Mouse (Mus musculus): ENCODE measurements around the gene Notch1. TPM values are rescaled to one million over a fixed set of nuclear protein-coding genes. Genes with fewer than 3 reads are reported as not detected.

The Notch1 gene
- polyA plus RNA-seq, 1 experiment, result 0.01 TPM

GRCm38 (mm10) chr2:26496451-26496850 lies 20.0 kb downstream of the Notch1 start:
- TF ChIP-seq GATA1 (IDR thresholded peaks at IDR 0.05; ENCODE audit: low read length), result no peak

- TF ChIP-seq GATA1 (IDR thresholded peaks at IDR 0.05; ENCODE audit: low read length), result no peak
Observed at GRCm38 (mm10) chr2:26495701-26496100, 20.8 kb downstream of the Notch1 start.

- TF ChIP-seq GATA1 (IDR thresholded peaks at IDR 0.05; ENCODE audit: low read length), result no peak
Observed at GRCm38 (mm10) chr2:26494991-26495390, 21.5 kb downstream of the Notch1 start.

- TF ChIP-seq GATA1 (IDR thresholded peaks at IDR 0.05; ENCODE audit: low read length), result no peak
Observed at GRCm38 (mm10) chr2:26494396-26494795, 22.1 kb downstream of the Notch1 start.

GRCm38 (mm10) chr2:26493021-26493781 lies 23.3 kb downstream of the Notch1 start:
- no peak for TF ChIP-seq GATA1 (IDR thresholded peaks at IDR 0.05; ENCODE audit: low read length)

- no peak for TF ChIP-seq GATA1 (IDR thresholded peaks at IDR 0.05; ENCODE audit: low read length)
Observed at GRCm38 (mm10) chr2:26490760-26491301, 25.6 kb downstream of the Notch1 start.

- no peak for TF ChIP-seq GATA1 (IDR thresholded peaks at IDR 0.05; ENCODE audit: low read length)
Observed at GRCm38 (mm10) chr2:26488535-26489135, 27.8 kb downstream of the Notch1 start.

GRCm38 (mm10) chr2:26487322-26488021 lies 29.0 kb downstream of the Notch1 start:
- no peak for TF ChIP-seq GATA1 (IDR thresholded peaks at IDR 0.05; ENCODE audit: low read length)

GRCm38 (mm10) chr2:26486835-26487321 lies 29.6 kb downstream of the Notch1 start:
- no peak for TF ChIP-seq GATA1 (IDR thresholded peaks at IDR 0.05; ENCODE audit: low read length)

- TF ChIP-seq GATA1 (IDR thresholded peaks at IDR 0.05; ENCODE audit: low read length), result no peak
Observed at GRCm38 (mm10) chr2:26486264-26486810, 30.1 kb downstream of the Notch1 start.

- TF ChIP-seq GATA1 (IDR thresholded peaks at IDR 0.05; ENCODE audit: low read length), result no peak
Observed at GRCm38 (mm10) chr2:26485710-26486109, 30.8 kb downstream of the Notch1 start.

GRCm38 (mm10) chr2:26485278-26485677 lies 31.2 kb downstream of the Notch1 start:
- TF ChIP-seq GATA1 (IDR thresholded peaks at IDR 0.05; ENCODE audit: low read length), result no peak

GRCm38 (mm10) chr2:26484169-26484568 lies 32.3 kb downstream of the Notch1 start:
- no peak for TF ChIP-seq GATA1 (IDR thresholded peaks at IDR 0.05; ENCODE audit: low read length)

GRCm38 (mm10) chr2:26483230-26483869 lies 33.1 kb downstream of the Notch1 start:
- no peak for TF ChIP-seq GATA1 (IDR thresholded peaks at IDR 0.05; ENCODE audit: low read length)

GRCm38 (mm10) chr2:26482824-26483223 lies 33.6 kb downstream of the Notch1 start:
- no peak for TF ChIP-seq GATA1 (IDR thresholded peaks at IDR 0.05; ENCODE audit: low read length)

Measured in G1E-ER4 (cell line).